Mouse (Mus musculus) MEL (cell line): ENCODE measurements at regions not wholly inside any gene's neighbourhood (a gene's known extent, or its start where the extent isn't known, plus 50 kb on each side); places are given as distances from the start of the nearest gene placed in this dataset.

Experiments used
- DNase-seq: peaks from one replicate; pipeline ENCODE4 v3.0.0; 2011; ENCODE audit warnings: low read depth, low spot score
- H3K27ac ChIP-seq: 2 replicates; pipeline ENCODE4 v1.5.1; 2012; ENCODE audit warnings: low read depth, mild to moderate bottlenecking, control low read depth, low read length, moderate library complexity; ENCODE audit not compliant: control insufficient read depth
- H3K27me3 ChIP-seq, 2 experiments: fragments of 150-350 bp in 1 of 2; sonication (generic) in 1 of 2; 2 replicates each; pipeline ENCODE4 v1.6.1; 2012; ENCODE audit warnings: low read length in 2 of 2, mild to moderate bottlenecking in 2 of 2, improper control_type of control experiment in 1 of 2, moderate library complexity in 1 of 2; ENCODE audit not compliant: insufficient read depth in 2 of 2, control insufficient read depth in 1 of 2
- H3K36me3 ChIP-seq, 2 experiments: 2 replicates each; pipeline ENCODE4 v1.6.1; 2012 to 2014; ENCODE audit warnings: low read length in 2 of 2, improper control_type of control experiment in 1 of 2, inconsistent platforms in 1 of 2, mild to moderate bottlenecking in 1 of 2; ENCODE audit not compliant: insufficient read depth in 2 of 2, control insufficient read depth in 1 of 2
- H3K4me1 ChIP-seq, 2 experiments: fragments of 150-350 bp in 1 of 2; sonication (generic) in 1 of 2; 2 replicates each; pipeline ENCODE4 v1.6.1; 2012; ENCODE audit warnings: low read length in 2 of 2, improper control_type of control experiment in 1 of 2, mild to moderate bottlenecking in 1 of 2; ENCODE audit not compliant: insufficient read depth in 2 of 2, control insufficient read depth in 1 of 2
- H3K4me3 ChIP-seq, 2 experiments: fragments of 150-350 bp in 1 of 2; sonication (generic) in 1 of 2; 2 replicates each; pipeline ENCODE4 v1.5.1; 2012; ENCODE audit warnings: low read depth in 2 of 2, low read length in 2 of 2, mild to moderate bottlenecking in 2 of 2, moderate library complexity in 2 of 2, control low read depth in 1 of 2, improper control_type of control experiment in 1 of 2; ENCODE audit not compliant: control insufficient read depth in 1 of 2, insufficient read depth in 1 of 2
- H3K79me2 ChIP-seq: 2 replicates; pipeline ENCODE4 v1.6.1; 2012; ENCODE audit warnings: mild to moderate bottlenecking, low read length, moderate library complexity; ENCODE audit not compliant: control insufficient read depth, poor library complexity, insufficient read depth
- H3K9ac ChIP-seq: 2 replicates; pipeline ENCODE4 v1.6.1; 2012; ENCODE audit warnings: low read depth, mild to moderate bottlenecking, control low read depth, low read length, moderate library complexity; ENCODE audit not compliant: control insufficient read depth, poor library complexity, severe bottlenecking
- H3K9me3 ChIP-seq: fragments of 150-350 bp; sonication (generic); replicated peaks from 2 replicates; pipeline ENCODE4 v1.6.1; 2012; ENCODE audit warnings: mild to moderate bottlenecking, low read length, improper control_type of control experiment, moderate library complexity; ENCODE audit not compliant: insufficient read depth
- CHD1 ChIP-seq: IDR thresholded peaks from 2 replicates; pipeline ENCODE4 v1.6.1; 2012; ENCODE audit warnings: low read depth, mild to moderate bottlenecking, inconsistent platforms, low read length, improper control_type of control experiment
- CHD2 ChIP-seq: IDR thresholded peaks from 2 replicates; pipeline ENCODE4 v1.6.1; 2011; ENCODE audit warnings: low read length, improper control_type of control experiment
- ELF1 ChIP-seq: IDR thresholded peaks from 2 replicates; pipeline ENCODE4 v1.6.1; 2014; ENCODE audit warnings: low read depth, mild to moderate bottlenecking, inconsistent platforms, low read length, improper control_type of control experiment, moderate library complexity
- EP300 ChIP-seq, 2 experiments: IDR thresholded peaks; 2 replicates each; pipeline ENCODE4 v1.6.1; 2011; ENCODE audit warnings: improper control_type of control experiment in 2 of 2, low read length in 2 of 2, low read depth in 1 of 2, mild to moderate bottlenecking in 1 of 2
- ETS1 ChIP-seq: IDR thresholded peaks from 2 replicates; pipeline ENCODE4 v1.6.1; 2012; ENCODE audit warnings: low read depth, mild to moderate bottlenecking, inconsistent platforms, low read length, improper control_type of control experiment, moderate library complexity
- GABPA ChIP-seq: IDR thresholded peaks from 2 replicates; pipeline ENCODE4 v1.6.1; 2012; ENCODE audit warnings: low read depth, mild to moderate bottlenecking, inconsistent platforms, low read length, improper control_type of control experiment, moderate library complexity
- GATA1 ChIP-seq: IDR thresholded peaks from 2 replicates; pipeline ENCODE4 v1.6.1; 2011; ENCODE audit warnings: low read depth, low read length, improper control_type of control experiment
- HCFC1 ChIP-seq: IDR thresholded peaks from 2 replicates; pipeline ENCODE4 v1.6.1; 2012; ENCODE audit warnings: low read depth, mild to moderate bottlenecking, inconsistent platforms, low read length, improper control_type of control experiment, moderate library complexity
- MAFK ChIP-seq: IDR thresholded peaks from 2 replicates; pipeline ENCODE4 v1.6.1; 2011; ENCODE audit warnings: low read depth, mild to moderate bottlenecking, low read length, improper control_type of control experiment, borderline replicate concordance
- MAX ChIP-seq: IDR thresholded peaks from 2 replicates; pipeline ENCODE4 v1.6.1; 2011; ENCODE audit warnings: low read length, improper control_type of control experiment
- MYB ChIP-seq: IDR thresholded peaks from 2 replicates; pipeline ENCODE4 v1.6.1; 2011; ENCODE audit warnings: mild to moderate bottlenecking, low read depth, low read length, improper control_type of control experiment
- MYC ChIP-seq: IDR thresholded peaks from 2 replicates; pipeline ENCODE4 v1.6.1; 2011; ENCODE audit warnings: low read depth, mild to moderate bottlenecking, low read length, improper control_type of control experiment, moderate library complexity
- POLR2A ChIP-seq, 2 experiments: IDR thresholded peaks; 2 replicates each; pipeline ENCODE4 v1.6.1; 2011 to 2012; ENCODE audit warnings: low read length in 2 of 2, mild to moderate bottlenecking in 2 of 2, control low read depth in 1 of 2, improper control_type of control experiment in 1 of 2, low read depth in 1 of 2, moderate library complexity in 1 of 2; ENCODE audit not compliant: control insufficient read depth in 1 of 2, insufficient read depth in 1 of 2, poor library complexity in 1 of 2
- POLR2AphosphoS2 ChIP-seq: IDR thresholded peaks from 2 replicates; pipeline ENCODE4 v1.6.1; 2011; ENCODE audit warnings: low read length, improper control_type of control experiment
- POLR2AphosphoS5 ChIP-seq: IDR thresholded peaks from 2 replicates; pipeline ENCODE4 v1.6.1; 2012; ENCODE audit warnings: low read depth, borderline replicate concordance, mild to moderate bottlenecking, inconsistent platforms, low read length, moderate library complexity, mixed read lengths
- RAD21 ChIP-seq: IDR thresholded peaks from 2 replicates; pipeline ENCODE4 v1.6.1; 2011; ENCODE audit warnings: mild to moderate bottlenecking, low read depth, low read length, improper control_type of control experiment
- TBP ChIP-seq: IDR thresholded peaks from 2 replicates; pipeline ENCODE4 v1.8.0; 2011; ENCODE audit warnings: low read depth, low read length, improper control_type of control experiment
- TCF12 ChIP-seq: IDR thresholded peaks from 2 replicates; pipeline ENCODE4 v1.6.1; 2014; ENCODE audit warnings: low read depth, mild to moderate bottlenecking, inconsistent platforms, low read length, improper control_type of control experiment, moderate library complexity
- USF1 ChIP-seq: IDR thresholded peaks from 2 replicates; pipeline ENCODE4 v1.6.1; 2014; ENCODE audit warnings: low read depth, mild to moderate bottlenecking, inconsistent platforms, low read length, improper control_type of control experiment, moderate library complexity
- ZKSCAN1 ChIP-seq: IDR thresholded peaks from 2 replicates; pipeline ENCODE4 v1.6.1; 2012; ENCODE audit warnings: low read depth, mild to moderate bottlenecking, inconsistent platforms, low read length, improper control_type of control experiment, moderate library complexity
- ZMIZ1 ChIP-seq: IDR thresholded peaks from 2 replicates; pipeline ENCODE4 v1.6.1; 2012; ENCODE audit warnings: low read depth, mild to moderate bottlenecking, inconsistent platforms, low read length, improper control_type of control experiment, moderate library complexity
- ZNF384 ChIP-seq: IDR thresholded peaks from 2 replicates; pipeline ENCODE4 v1.6.1; 2012; ENCODE audit warnings: low read depth, mild to moderate bottlenecking, inconsistent platforms, low read length, improper control_type of control experiment

DNA sequence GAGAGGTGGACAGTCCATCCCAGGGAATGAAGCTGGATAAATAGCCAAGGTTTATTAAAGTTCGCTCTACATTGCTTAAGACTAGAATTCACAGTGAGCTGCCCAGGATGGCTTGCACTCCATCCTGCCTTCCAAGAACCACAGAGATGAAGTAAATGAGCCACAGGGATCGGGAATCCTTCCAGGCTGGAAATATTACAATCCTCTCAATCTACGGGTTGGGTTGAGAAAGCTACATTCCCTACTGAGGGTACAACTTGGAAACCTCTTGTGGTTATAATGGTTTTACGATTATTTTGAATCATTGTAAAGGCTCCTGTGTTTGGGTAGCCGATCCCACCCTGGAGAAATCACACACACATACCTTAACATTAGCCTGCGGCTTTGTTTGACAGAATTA is 539.9 kb upstream of the Clint1 start:
- Histone ChIP-seq H3K79me2 (no peaks in the 10 kb centered on the region), H3K9me3 (no peaks in the 10 kb centered on the region; the same call in 1 of the 2 replicates), H3K27me3 (no peaks in the 10 kb centered on the region), H3K9ac (no peak overlapping the region), H3K4me3 (no peak overlapping the region), H3K4me1 (no peaks in the 10 kb centered on the region), H3K27ac (no peak overlapping the region), H3K36me3 (no peaks in the 10 kb centered on the region)
- TF ChIP-seq ZNF384 (no peak), ZMIZ1 (no peak), TBP (no peak), POLR2AphosphoS5 (no peak), CHD1 (no peak), GATA1 (no peak)
- no peak for DNase-seq

DNA sequence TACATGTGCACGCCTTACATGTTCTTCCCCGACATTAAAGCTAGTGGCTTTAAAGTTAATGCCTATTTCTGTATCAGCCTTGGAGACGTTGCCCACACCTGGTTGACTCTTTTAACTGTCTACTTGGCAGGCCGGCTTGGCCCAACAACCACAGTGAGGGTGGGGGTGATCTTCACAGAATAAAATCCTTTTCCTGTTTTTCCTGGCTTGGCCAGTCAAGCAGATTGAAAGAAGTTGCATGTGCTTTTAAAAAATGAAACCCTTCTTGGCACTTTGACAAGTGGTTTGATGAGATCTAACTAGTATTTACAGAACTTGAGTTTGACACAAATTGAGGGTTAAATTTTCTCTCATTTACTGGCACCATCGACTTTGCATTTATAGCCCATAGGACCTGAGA is 528.1 kb upstream of the Clint1 start:
- Histone ChIP-seq H3K9me3 (no peaks in the 10 kb centered on the region), H3K9ac (no peak overlapping the region), H3K27me3 (no peaks in the 10 kb centered on the region), H3K27ac (no peak overlapping the region), H3K4me3 (no peak overlapping the region), H3K79me2 (no peaks in the 10 kb centered on the region), H3K36me3 (no peaks in the 10 kb centered on the region), H3K4me1 (no peaks in the 10 kb centered on the region)
- no peak for DNase-seq
- no peak for TF ChIP-seq MYB
- no peak for TF ChIP-seq USF1
- no peak for TF ChIP-seq TCF12
- no peak for TF ChIP-seq MAFK
- no peak for TF ChIP-seq ETS1
- TF ChIP-seq ZMIZ1 = no peak
- TF ChIP-seq CHD2 = no peak
- TF ChIP-seq HCFC1 = no peak
- TF ChIP-seq MAX = no peak
- no peak for TF ChIP-seq ZNF384
- no peak for TF ChIP-seq POLR2A (IDR thresholded peaks at IDR 0.05; ENCODE audit: control insufficient read depth in 1 of 2, insufficient read depth in 1 of 2, low read depth in 1 of 2, low read length in 2 of 2, poor library complexity in 1 of 2)
- no peak for TF ChIP-seq CHD1
- TF ChIP-seq MYC = no peak
- no peak for TF ChIP-seq RAD21
- TF ChIP-seq EP300 (IDR thresholded peaks at IDR 0.05; ENCODE audit: low read depth in 1 of 2, low read length in 2 of 2) = no peak
- no peak for TF ChIP-seq GABPA
- no peak for TF ChIP-seq ELF1
- TF ChIP-seq ZKSCAN1 = no peak
- no peak for TF ChIP-seq POLR2AphosphoS2
